In genomic region chr9:25251611-25252282, GRCm38 (mm10) we compare ENCODE assay signal across 8 mouse cellular contexts. TPM values are rescaled to one million over a fixed set of nuclear protein-coding genes. Genes with fewer than 3 reads are reported as not detected.
DNase-seq lines count a peak whose midpoint lies in the region; ATAC-seq and TF ChIP-seq lines count a peak whose summit lies in the region.

No protein-coding gene starts in this region.

- peak overlapping the region; percentile 93 for H3K27ac ChIP-seq in embryonic fibroblast, embryonic 13.5 days (ENCODE audit: insufficient read depth, low read length)
- H3K27ac ChIP-seq in heart, embryonic 12.5 days (ENCODE audit: poor library complexity, severe bottlenecking) = peak overlapping the region; percentile 99
- peak overlapping the region; percentile 99 for H3K27ac ChIP-seq in kidney, embryonic 15.5 days
- H3K27ac ChIP-seq in liver, adult 2 months (replicated peaks; ENCODE audit: insufficient read depth, low read depth, low read length) = peak overlapping the region; percentile 88
- H3K27ac ChIP-seq in midbrain, postnatal 0 days (ENCODE audit: low read depth, low read length) = peak overlapping the region; percentile 98

- H3K27me3 ChIP-seq in E14TG2a.4 (ENCODE audit: insufficient read depth, low read length) = no peaks in the 10 kb centered on the region
- no peaks in the 10 kb centered on the region for H3K27me3 ChIP-seq in heart, embryonic 12.5 days (replicated peaks)
- no peaks in the 10 kb centered on the region for H3K27me3 ChIP-seq in kidney, embryonic 15.5 days
- H3K27me3 ChIP-seq in liver, adult 2 months (ENCODE audit: control insufficient read depth, insufficient read depth, low read length) = no peaks in the 10 kb centered on the region
- H3K27me3 ChIP-seq in midbrain, postnatal 0 days (ENCODE audit: insufficient read depth, low read length) = no peaks in the 10 kb centered on the region

- H3K9ac ChIP-seq in heart, embryonic 12.5 days = peak overlapping the region; percentile 99
- peak overlapping the region; percentile 70 for H3K9ac ChIP-seq in kidney, embryonic 15.5 days
- H3K9ac ChIP-seq in liver, adult 2 months (ENCODE audit: low read depth, low read length) = peak overlapping the region; percentile 81
- H3K9ac ChIP-seq in midbrain, postnatal 0 days (replicated peaks; ENCODE audit: low read length, poor library complexity, severe bottlenecking) = peak overlapping the region; percentile 98

- H3K4me1 ChIP-seq in E14TG2a.4 (replicated peaks; ENCODE audit: low read depth, low read length) = peaks cover 24% of the 10 kb centered on the region
- H3K4me1 ChIP-seq in embryonic fibroblast, embryonic 13.5 days (ENCODE audit: control insufficient read depth, insufficient read depth, low read length) = peaks cover 4% of the 10 kb centered on the region; the same call in 1 of the 2 replicates
- H3K4me1 ChIP-seq in heart, embryonic 12.5 days (replicated peaks) = peaks cover 14% of the 10 kb centered on the region
- H3K4me1 ChIP-seq in kidney, embryonic 15.5 days = peaks cover 15% of the 10 kb centered on the region
- peaks cover 4% of the 10 kb centered on the region for H3K4me1 ChIP-seq in liver, adult 2 months (ENCODE audit: control insufficient read depth, insufficient read depth, low read length)
- peaks cover 13% of the 10 kb centered on the region for H3K4me1 ChIP-seq in midbrain, postnatal 0 days (ENCODE audit: insufficient read depth, low read length)

- ATAC-seq in heart, embryonic 12.5 days (ENCODE audit: insufficient number of reproducible peaks, low FRiP score) = peak; percentile 88
- ATAC-seq in kidney, embryonic 15.5 days (replicated peaks; ENCODE audit: low FRiP score) = peak; percentile 89
- ATAC-seq in midbrain, postnatal 0 days (ENCODE audit: low FRiP score) = peak; percentile 91

- H3K36me3 ChIP-seq in E14TG2a.4 (ENCODE audit: insufficient read depth, low read length) = no peaks in the 10 kb centered on the region
- no peaks in the 10 kb centered on the region for H3K36me3 ChIP-seq in heart, embryonic 12.5 days
- no peaks in the 10 kb centered on the region for H3K36me3 ChIP-seq in kidney, embryonic 15.5 days
- H3K36me3 ChIP-seq in liver, adult 2 months (ENCODE audit: control insufficient read depth, insufficient read depth, low read length) = no peaks in the 10 kb centered on the region
- H3K36me3 ChIP-seq in midbrain, postnatal 0 days (ENCODE audit: insufficient read depth, low read length) = no peaks in the 10 kb centered on the region

- peak overlapping the region; percentile 88 for H3K4me2 ChIP-seq in heart, embryonic 12.5 days
- peak overlapping the region; percentile 76 for H3K4me2 ChIP-seq in kidney, embryonic 15.5 days
- H3K4me2 ChIP-seq in midbrain, postnatal 0 days (ENCODE audit: low read depth, low read length, poor library complexity, severe bottlenecking) = peak overlapping the region; percentile 64

- DNase-seq in brain, embryonic 14.5 days (ENCODE audit: low read depth) = no peak
- peak; percentile 58 for DNase-seq in liver, adult 2 months (ENCODE audit: extremely low read depth, low read depth, low spot score)
- peak; percentile 93 for DNase-seq in midbrain, postnatal 0 days (ENCODE audit: low spot score)
- DNase-seq in telencephalon, adult 2 months (ENCODE audit: low read depth, low spot score) = peak; percentile 84

- no peak for TF ChIP-seq CTCF in E14TG2a.4 (conservative IDR thresholded peaks at IDR 0.05; ENCODE audit: low read length)
- no peak for TF ChIP-seq CTCF in brain, embryonic 14.5 days (IDR thresholded peaks at IDR 0.05; ENCODE audit: borderline replicate concordance, extremely low read depth, insufficient read depth, insufficient read length)
- no peak for TF ChIP-seq CTCF in embryonic fibroblast, embryonic 13.5 days (IDR thresholded peaks at IDR 0.05; ENCODE audit: borderline replicate concordance, insufficient read depth, low read length)
- no peak for TF ChIP-seq CTCF in liver, adult 2 months (IDR thresholded peaks at IDR 0.05; ENCODE audit: low read depth, low read length)
- TF ChIP-seq CTCF in midbrain, postnatal 0 days (IDR thresholded peaks at IDR 0.05) = no peak

- H3K9me3 ChIP-seq in E14TG2a.4 (ENCODE audit: low read length) = no peaks in the 10 kb centered on the region
- H3K9me3 ChIP-seq in heart, embryonic 12.5 days (replicated peaks) = no peaks in the 10 kb centered on the region
- H3K9me3 ChIP-seq in kidney, embryonic 15.5 days (replicated peaks) = no peaks in the 10 kb centered on the region
- H3K9me3 ChIP-seq in midbrain, postnatal 0 days (ENCODE audit: low read length) = no peaks in the 10 kb centered on the region

- under 1% methylated on average over 41 of the region's 41 CpGs for WGBS in heart, embryonic 12.5 days
- WGBS in kidney, embryonic 15.5 days = under 1% methylated on average over 41 of the region's 41 CpGs
- WGBS in liver, adult 2 months = under 1% methylated on average over 41 of the region's 41 CpGs
- WGBS in midbrain, postnatal 0 days = under 1% methylated on average over 41 of the region's 41 CpGs

- peak; percentile 49; the same call in 1 of the 2 replicates for TF ChIP-seq POLR2A in brain, embryonic 14.5 days (IDR thresholded peaks at IDR 0.05; ENCODE audit: borderline replicate concordance, extremely low read depth, insufficient read depth, insufficient read length, poor library complexity, severe bottlenecking)
- peak; percentile 71 for TF ChIP-seq POLR2A in embryonic fibroblast, embryonic 13.5 days (IDR thresholded peaks at IDR 0.05; ENCODE audit: low read depth, low read length)
- TF ChIP-seq POLR2A in liver, adult 2 months (IDR thresholded peaks at IDR 0.05; ENCODE audit: extremely low read depth, insufficient read depth, low read length) = no peak

- H3K4me3 ChIP-seq in E14TG2a.4 (replicated peaks; ENCODE audit: low read length) = peak overlapping the region; percentile 98
- peak overlapping the region; percentile 75 for H3K4me3 ChIP-seq in embryonic fibroblast, embryonic 13.5 days (ENCODE audit: insufficient read depth, low read length)
- H3K4me3 ChIP-seq in heart, embryonic 12.5 days = peak overlapping the region; percentile 99
- H3K4me3 ChIP-seq in kidney, embryonic 15.5 days (replicated peaks) = peak overlapping the region; percentile 100
- H3K4me3 ChIP-seq in liver, adult 2 months (ENCODE audit: insufficient read depth, low read depth, low read length) = peak overlapping the region; percentile 78
- H3K4me3 ChIP-seq in midbrain, postnatal 0 days (ENCODE audit: low read depth, low read length) = peak overlapping the region; percentile 81

- H3K79me2 ChIP-seq in liver, adult 2 months (ENCODE audit: control insufficient read depth, insufficient read depth, low read length) = peaks cover 7% of the 10 kb centered on the region; the same call in 1 of the 2 replicates

RNA-seq across cellular contexts. Expression of gene Sept7, which starts 0.5 kb away (rescaled TPM):
- polyA plus RNA-seq in brain, embryonic 14.5 days (2012; rRNA removed) = 82.5 and 112 TPM in 2 replicates
- 417 and 495 TPM in 2 replicates for polyA plus RNA-seq in embryonic fibroblast, embryonic 13.5 days (2011; ENCODE audit: insufficient read length, low read depth, missing spikeins)
- 299 and 306 TPM in 2 replicates for polyA plus RNA-seq in heart, embryonic 12.5 days (2016; fragmentation: Nextera tagmentation; extraction: Ambion mirVana)
- polyA plus RNA-seq in kidney, embryonic 15.5 days (2015; fragmentation: Nextera tagmentation; extraction: Ambion mirVana) = 318 and 325 TPM in 2 replicates
- 45.2 and 56.5 TPM in 2 replicates for total RNA-seq in liver, adult 2 months (2014; rRNA removed)
- 3.3 and 3.8 TPM in 2 replicates for polyA plus RNA-seq in liver, adult 2 months (2012; rRNA removed)
- 137 and 168 TPM in 2 replicates for total RNA-seq in midbrain, postnatal 0 days (2014; rRNA removed)
- 249 TPM in 2 replicates for polyA plus RNA-seq in midbrain, postnatal 0 days (2015; fragmentation: Nextera tagmentation; extraction: Ambion mirVana)

Comparison
In these comparisons a context has a peak if more than half of its experiments do, and no peak if none do; other contexts are left out.
1. RNA of gene Sept7, which starts 0.5 kb away (polyA plus RNA-seq): 417 to 495 TPM in embryonic fibroblast, embryonic 13.5 days, 318 to 325 TPM in kidney, embryonic 15.5 days, 299 to 306 TPM in heart, embryonic 12.5 days, 249 TPM in midbrain, postnatal 0 days and 82.5 to 112 TPM in brain, embryonic 14.5 days; 3.3 to 3.8 TPM in liver, adult 2 months; every median in the first group is over 10 times any median in the second.
2. Peak in every context shown above with its lines, with median percentiles within 50 percentile points of each other: H3K4me3 ChIP-seq, H3K27ac ChIP-seq, ATAC-seq, H3K4me2 ChIP-seq and H3K9ac ChIP-seq.